Mouse (Mus musculus): ENCODE measurements around the gene Slc16a9. TPM values are rescaled to one million over a fixed set of nuclear protein-coding genes. Genes with fewer than 3 reads are reported as not detected.

Gene Slc16a9
- polyA plus RNA-seq, 1 experiment from 2014 or later, result 0.62 TPM

GRCm38 (mm10) chr10:70305683-70306082 is 60.8 kb downstream of the Slc16a9 start:
- Histone ChIP-seq H3K27me3 (ENCODE audit: control insufficient read depth, insufficient read depth, low read length) (no peaks in the 10 kb centered on the region), H3K9ac (replicated peaks; ENCODE audit: low read depth, low read length) (no peak overlapping the region), H3K4me1 (ENCODE audit: control insufficient read depth, insufficient read depth, low read length) (no peaks in the 10 kb centered on the region), H3K4me2 (ENCODE audit: low read depth, low read length) (no peak overlapping the region), H3K27ac (ENCODE audit: low read depth, low read length) (no peak overlapping the region), H3K4me3 (ENCODE audit: low read depth, low read length) (no peak overlapping the region), H3K9me3 (ENCODE audit: control insufficient read depth, low read length) (no peaks in the 10 kb centered on the region), H3K36me3 (ENCODE audit: control insufficient read depth, insufficient read depth, low read length) (no peaks in the 10 kb centered on the region)
- no peak for ATAC-seq (ENCODE audit: low read depth)
- WGBS, result 86% methylated on average over 5 of the region's 5 CpGs

DNA sequence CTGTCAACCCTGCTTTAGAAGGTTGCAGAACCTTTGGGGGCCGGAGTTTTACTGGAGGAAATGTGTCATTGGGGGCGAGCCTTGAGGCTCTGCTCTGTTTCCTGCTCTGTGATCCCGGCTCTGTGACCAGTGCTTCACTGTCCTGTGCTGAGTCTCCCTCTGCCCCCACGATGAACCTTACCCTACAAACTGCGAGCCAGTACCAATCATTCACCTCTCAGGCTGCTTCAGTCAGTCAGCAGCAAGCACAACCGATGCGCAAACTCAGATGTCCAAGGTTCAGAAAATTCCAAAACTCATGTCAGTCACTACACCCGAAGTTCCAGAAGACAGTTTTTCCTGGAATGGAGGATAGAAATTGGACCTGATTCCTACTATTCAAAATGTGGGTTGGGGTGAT is 64.5 kb downstream of the Slc16a9 start:
- Histone ChIP-seq H3K27ac (ENCODE audit: low read depth, low read length) (no peak overlapping the region), H3K4me3 (ENCODE audit: low read depth, low read length) (no peak overlapping the region), H3K9ac (replicated peaks; ENCODE audit: low read depth, low read length) (no peak overlapping the region), H3K27me3 (ENCODE audit: control insufficient read depth, insufficient read depth, low read length) (no peaks in the 10 kb centered on the region), H3K4me1 (ENCODE audit: control insufficient read depth, insufficient read depth, low read length) (no peaks in the 10 kb centered on the region), H3K9me3 (ENCODE audit: control insufficient read depth, low read length) (no peaks in the 10 kb centered on the region), H3K36me3 (ENCODE audit: control insufficient read depth, insufficient read depth, low read length) (no peaks in the 10 kb centered on the region), H3K4me2 (ENCODE audit: low read depth, low read length) (no peak overlapping the region)
- ATAC-seq (ENCODE audit: low read depth), result no peak
- WGBS, result 93% methylated on average over 8 of the region's 8 CpGs

DNA sequence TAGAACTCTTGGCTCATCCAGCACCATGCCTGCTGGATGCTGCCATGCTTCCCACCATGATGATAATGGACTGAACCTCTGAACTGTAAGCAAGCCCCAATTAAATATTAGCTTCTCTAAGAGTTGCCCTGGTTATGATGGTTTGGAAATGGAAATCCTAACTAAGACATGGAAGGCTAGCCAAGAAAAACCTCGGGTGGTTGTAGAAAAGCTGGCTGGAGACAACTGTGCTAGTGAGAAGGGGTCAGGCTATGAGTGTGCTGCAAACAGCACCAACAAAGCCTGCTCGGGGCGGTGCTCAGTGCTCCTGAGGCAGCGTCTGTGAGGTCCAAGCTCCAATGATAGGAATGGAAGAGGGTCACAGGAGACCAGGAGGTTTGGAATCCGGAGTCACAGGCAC is 65.7 kb downstream of the Slc16a9 start:
- H3K4me3 ChIP-seq (ENCODE audit: low read depth, low read length), result no peak overlapping the region
- WGBS, result 87% methylated on average over 5 of the region's 5 CpGs
- no peaks in the 10 kb centered on the region for H3K4me1 ChIP-seq (ENCODE audit: control insufficient read depth, insufficient read depth, low read length)
- no peak for ATAC-seq (ENCODE audit: low read depth)
- no peaks in the 10 kb centered on the region for H3K27me3 ChIP-seq (ENCODE audit: control insufficient read depth, insufficient read depth, low read length)
- H3K27ac ChIP-seq (ENCODE audit: low read depth, low read length), result no peak overlapping the region
- no peaks in the 10 kb centered on the region for H3K9me3 ChIP-seq (ENCODE audit: control insufficient read depth, low read length)
- no peaks in the 10 kb centered on the region for H3K36me3 ChIP-seq (ENCODE audit: control insufficient read depth, insufficient read depth, low read length)
- no peak overlapping the region for H3K4me2 ChIP-seq (ENCODE audit: low read depth, low read length)
- no peak overlapping the region for H3K9ac ChIP-seq (replicated peaks; ENCODE audit: low read depth, low read length)

- H3K36me3 ChIP-seq (ENCODE audit: control insufficient read depth, insufficient read depth, low read length), result no peaks in the 10 kb centered on the region
- no peak overlapping the region for H3K4me3 ChIP-seq (ENCODE audit: low read depth, low read length)
- 95% methylated on average over 6 of the region's 6 CpGs for WGBS
- no peak overlapping the region for H3K9ac ChIP-seq (replicated peaks; ENCODE audit: low read depth, low read length)
- no peaks in the 10 kb centered on the region for H3K27me3 ChIP-seq (ENCODE audit: control insufficient read depth, insufficient read depth, low read length)
- H3K27ac ChIP-seq (ENCODE audit: low read depth, low read length), result no peak overlapping the region
- no peak overlapping the region for H3K4me2 ChIP-seq (ENCODE audit: low read depth, low read length)
- ATAC-seq (ENCODE audit: low read depth), result no peak
- no peaks in the 10 kb centered on the region for H3K9me3 ChIP-seq (ENCODE audit: control insufficient read depth, low read length)
- H3K4me1 ChIP-seq (ENCODE audit: control insufficient read depth, insufficient read depth, low read length), result no peaks in the 10 kb centered on the region
These were observed 71.0 kb downstream of the Slc16a9 start for GRCm38 (mm10) chr10:70315895-70316294.

GRCm38 (mm10) chr10:70316856-70317255 is 72.0 kb downstream of the Slc16a9 start:
- Histone ChIP-seq H3K9ac (replicated peaks; ENCODE audit: low read depth, low read length) (no peak overlapping the region), H3K27me3 (ENCODE audit: control insufficient read depth, insufficient read depth, low read length) (no peaks in the 10 kb centered on the region), H3K4me3 (ENCODE audit: low read depth, low read length) (no peak overlapping the region), H3K27ac (ENCODE audit: low read depth, low read length) (no peak overlapping the region), H3K4me2 (ENCODE audit: low read depth, low read length) (no peak overlapping the region), H3K9me3 (ENCODE audit: control insufficient read depth, low read length) (no peaks in the 10 kb centered on the region), H3K4me1 (ENCODE audit: control insufficient read depth, insufficient read depth, low read length) (no peaks in the 10 kb centered on the region), H3K36me3 (ENCODE audit: control insufficient read depth, insufficient read depth, low read length) (no peaks in the 10 kb centered on the region)
- WGBS, result 86% methylated on average over 7 of the region's 7 CpGs
- no peak for ATAC-seq (ENCODE audit: low read depth)

DNA sequence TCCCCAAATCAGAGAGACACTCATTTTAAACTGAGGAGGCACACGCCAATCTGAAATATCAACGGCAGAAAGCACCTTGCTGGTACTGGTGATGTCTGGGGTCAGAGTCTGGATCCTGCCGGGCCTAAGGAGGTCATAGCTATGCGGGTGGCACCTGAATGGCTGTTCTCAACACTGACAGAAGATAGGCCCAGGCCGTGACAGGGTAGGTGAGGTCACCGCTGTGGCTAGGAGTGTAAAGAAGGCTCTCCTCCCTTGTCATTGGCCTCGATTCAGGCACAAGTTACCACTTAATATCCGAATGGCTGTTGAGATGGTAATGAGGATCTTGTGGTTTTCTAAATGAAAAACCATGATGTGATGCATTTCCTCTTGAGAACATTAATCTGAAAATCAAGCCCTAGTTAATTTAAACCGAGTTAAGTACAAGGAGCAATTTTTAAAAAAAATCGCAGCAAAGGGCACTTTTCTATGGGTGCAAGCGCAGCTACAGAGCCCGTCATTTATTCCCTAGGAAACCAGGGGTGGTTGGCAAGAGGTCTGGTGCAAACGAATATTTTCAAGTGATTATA is 72.6 kb downstream of the Slc16a9 start:
- Histone ChIP-seq H3K27me3 (ENCODE audit: control insufficient read depth, insufficient read depth, low read length) (no peaks in the 10 kb centered on the region), H3K4me1 (ENCODE audit: control insufficient read depth, insufficient read depth, low read length) (no peaks in the 10 kb centered on the region), H3K4me2 (ENCODE audit: low read depth, low read length) (no peak overlapping the region), H3K9ac (replicated peaks; ENCODE audit: low read depth, low read length) (no peak overlapping the region), H3K9me3 (ENCODE audit: control insufficient read depth, low read length) (no peaks in the 10 kb centered on the region), H3K27ac (ENCODE audit: low read depth, low read length) (no peak overlapping the region), H3K4me3 (ENCODE audit: low read depth, low read length) (no peak overlapping the region), H3K36me3 (ENCODE audit: control insufficient read depth, insufficient read depth, low read length) (no peaks in the 10 kb centered on the region)
- 80% methylated on average over 13 of the region's 13 CpGs for WGBS
- ATAC-seq (ENCODE audit: low read depth), result no peak

- no peak overlapping the region for H3K4me2 ChIP-seq (ENCODE audit: low read depth, low read length)
- WGBS, result 0% methylated on average over 3 of the region's 3 CpGs
- H3K36me3 ChIP-seq (ENCODE audit: control insufficient read depth, insufficient read depth, low read length), result no peaks in the 10 kb centered on the region
- H3K9me3 ChIP-seq (ENCODE audit: control insufficient read depth, low read length), result no peaks in the 10 kb centered on the region
- H3K27me3 ChIP-seq (ENCODE audit: control insufficient read depth, insufficient read depth, low read length), result no peaks in the 10 kb centered on the region
- no peak overlapping the region for H3K27ac ChIP-seq (ENCODE audit: low read depth, low read length)
- peak; percentile 85 for ATAC-seq (ENCODE audit: low read depth)
- no peak overlapping the region for H3K9ac ChIP-seq (replicated peaks; ENCODE audit: low read depth, low read length)
- no peak overlapping the region for H3K4me3 ChIP-seq (ENCODE audit: low read depth, low read length)
- H3K4me1 ChIP-seq (ENCODE audit: control insufficient read depth, insufficient read depth, low read length), result no peaks in the 10 kb centered on the region
These were observed 73.7 kb downstream of the Slc16a9 start for GRCm38 (mm10) chr10:70318630-70319029.

DNA sequence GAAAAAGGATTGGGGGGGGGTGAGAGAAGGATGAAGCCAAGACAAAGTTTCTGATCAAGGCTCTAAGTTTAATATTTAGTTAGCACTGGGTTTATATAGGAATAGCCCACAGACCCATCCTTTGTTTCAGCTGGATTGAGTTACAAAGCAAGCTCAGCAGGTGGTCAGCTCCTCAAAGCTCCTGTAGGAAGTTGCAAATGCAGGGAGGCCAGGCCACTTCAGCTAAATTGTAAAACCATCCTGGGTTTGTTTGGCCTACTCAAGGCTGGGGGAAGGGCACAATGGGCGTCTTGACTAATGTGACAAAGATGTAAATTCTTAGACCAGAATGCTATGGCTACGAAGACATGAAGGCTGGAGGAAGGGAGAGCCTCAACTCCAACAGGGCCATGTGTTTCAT is 80.6 kb downstream of the Slc16a9 start:
- 8% methylated on average over 2 of the region's 2 CpGs for WGBS

GRCm38 (mm10) chr10:70327331-70327730 is 82.4 kb downstream of the Slc16a9 start:
- Histone ChIP-seq H3K36me3 (ENCODE audit: control insufficient read depth, insufficient read depth, low read length) (no peaks in the 10 kb centered on the region), H3K27me3 (ENCODE audit: control insufficient read depth, insufficient read depth, low read length) (no peaks in the 10 kb centered on the region), H3K27ac (ENCODE audit: low read depth, low read length) (no peak overlapping the region), H3K4me3 (ENCODE audit: low read depth, low read length) (no peak overlapping the region), H3K4me1 (ENCODE audit: control insufficient read depth, insufficient read depth, low read length) (no peaks in the 10 kb centered on the region), H3K4me2 (ENCODE audit: low read depth, low read length) (no peak overlapping the region), H3K9ac (replicated peaks; ENCODE audit: low read depth, low read length) (no peak overlapping the region), H3K9me3 (ENCODE audit: control insufficient read depth, low read length) (no peaks in the 10 kb centered on the region)
- WGBS, result 87% methylated on average over 6 of the region's 6 CpGs
- no peak for ATAC-seq (ENCODE audit: low read depth)

More for the DNA sequence above, 80.6 kb downstream of the Slc16a9 start:
- no peak overlapping the region for H3K9ac ChIP-seq (replicated peaks; ENCODE audit: low read depth, low read length)
- H3K36me3 ChIP-seq (ENCODE audit: control insufficient read depth, insufficient read depth, low read length), result no peaks in the 10 kb centered on the region
- H3K9me3 ChIP-seq (ENCODE audit: control insufficient read depth, low read length), result no peaks in the 10 kb centered on the region
- ATAC-seq (ENCODE audit: low read depth), result no peak
- H3K27ac ChIP-seq (ENCODE audit: low read depth, low read length), result no peak overlapping the region
- H3K4me2 ChIP-seq (ENCODE audit: low read depth, low read length), result no peak overlapping the region
- no peaks in the 10 kb centered on the region for H3K4me1 ChIP-seq (ENCODE audit: control insufficient read depth, insufficient read depth, low read length)
- H3K27me3 ChIP-seq (ENCODE audit: control insufficient read depth, insufficient read depth, low read length), result no peaks in the 10 kb centered on the region
- H3K4me3 ChIP-seq (ENCODE audit: low read depth, low read length), result no peak overlapping the region

All from neural tube, embryonic 14.5 days (tissue).